Mouse (Mus musculus) embryo, embryonic 10 days (tissue): ENCODE measurements around the gene Nolc1.

Source experiments
- DNase-seq: peaks from one replicate; pipeline ENCODE4 v3.0.0-alpha.2; 2015; ENCODE audit warnings: low spot score

Nolc1 gene

GRCm38 (mm10) chr19:46042476-46043011 lies 33.1 kb upstream of the Nolc1 start:
- DNase-seq: peak; percentile 78

GRCm38 (mm10) chr19:46043380-46043779 lies 32.3 kb upstream of the Nolc1 start:
- DNase-seq: no peak

GRCm38 (mm10) chr19:46044271-46044992 lies 31.2 kb upstream of the Nolc1 start, which contains the start of gene Pprc1:
Gene Pprc1 (plus strand): TSS chr19:46044886.
- DNase-seq: peak; percentile 39

GRCm38 (mm10) chr19:46044993-46045695 lies 30.5 kb upstream of the Nolc1 start, which contains the start of gene Ldb1:
Gene Ldb1 (minus strand): TSS chr19:46045214.
- DNase-seq: peak; percentile 89

GRCm38 (mm10) chr19:46045696-46046311 lies 29.9 kb upstream of the Nolc1 start:
- peak; percentile 79 for DNase-seq

- DNase-seq: no peak
These were observed 29.0 kb upstream of the Nolc1 start for GRCm38 (mm10) chr19:46046621-46047025.

- no peak for DNase-seq
These were observed 28.2 kb upstream of the Nolc1 start for GRCm38 (mm10) chr19:46047426-46047825.

- no peak for DNase-seq
These were observed 26.5 kb upstream of the Nolc1 start for GRCm38 (mm10) chr19:46049129-46049528.

GRCm38 (mm10) chr19:46050462-46050861 lies 25.2 kb upstream of the Nolc1 start:
- DNase-seq: no peak

- DNase-seq: no peak
These were observed 19.8 kb upstream of the Nolc1 start for GRCm38 (mm10) chr19:46055752-46056387.

- DNase-seq: peak; percentile 97
These were observed 19.2 kb upstream of the Nolc1 start for GRCm38 (mm10) chr19:46056388-46056946.

GRCm38 (mm10) chr19:46056947-46057607 lies 18.6 kb upstream of the Nolc1 start:
- peak; percentile 81 for DNase-seq

GRCm38 (mm10) chr19:46058466-46058865 lies 17.2 kb upstream of the Nolc1 start:
- DNase-seq: no peak

GRCm38 (mm10) chr19:46060845-46061244 lies 14.8 kb upstream of the Nolc1 start:
- DNase-seq: no peak

GRCm38 (mm10) chr19:46068054-46068453 lies 7.6 kb upstream of the Nolc1 start:
- no peak for DNase-seq

- DNase-seq: no peak
These were observed 2.4 kb upstream of the Nolc1 start for GRCm38 (mm10) chr19:46073285-46073684.

GRCm38 (mm10) chr19:46074266-46074665 lies 1.4 kb upstream of the Nolc1 start:
- no peak for DNase-seq

GRCm38 (mm10) chr19:46078535-46078934 lies 2.9 kb downstream of the Nolc1 start:
- no peak for DNase-seq

- no peak for DNase-seq
These were observed 9.5 kb downstream of the Nolc1 start for GRCm38 (mm10) chr19:46085185-46085584.

GRCm38 (mm10) chr19:46086337-46086736 lies 10.7 kb downstream of the Nolc1 start:
- peak; percentile 55 for DNase-seq

- no peak for DNase-seq
These were observed 12.2 kb downstream of the Nolc1 start for GRCm38 (mm10) chr19:46087871-46088270.
